ENCODE assay signal across 20 mouse cellular contexts in the genomic region with DNA sequence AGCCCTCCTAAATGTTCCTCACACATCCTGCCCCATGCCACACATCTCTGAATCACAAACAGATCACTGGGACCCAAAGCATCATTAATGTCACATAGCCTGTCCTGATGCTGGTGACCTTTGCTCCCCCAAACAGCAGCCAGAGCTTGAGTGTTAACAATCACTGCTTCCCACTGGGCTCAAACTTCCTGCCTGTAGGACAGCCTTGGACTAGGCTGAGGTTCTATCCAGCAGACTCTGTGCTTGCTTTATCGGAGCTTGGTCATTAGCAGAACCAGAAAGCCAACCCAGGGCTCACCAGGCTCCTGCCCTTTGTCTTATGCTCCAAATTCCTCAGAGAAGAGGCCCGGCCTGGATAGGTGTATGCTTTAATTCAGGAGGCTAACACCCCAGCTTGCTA. TPM values are rescaled to one million over a fixed set of nuclear protein-coding genes. Genes with fewer than 3 reads are reported as not detected.
"Had no signal": no experiment of that assay in that cellular context is flagged by ENCODE, and none has a peak within 500 bp of the region (broad histone marks: within the 10 kb centered on the region; RNA-seq: fewer than 3 reads in every experiment).

No protein-coding gene starts in this region.

- H3K9ac ChIP-seq: liver, embryonic 14.5 days; midbrain, embryonic 12.5 days; stomach, embryonic 15.5 days had no signal

- H3K36me3 ChIP-seq: limb, embryonic 10.5 days; stomach, embryonic 15.5 days had no signal

- H3K27ac ChIP-seq: left cerebral cortex, adult 2 months; limb, embryonic 10.5 days; liver, embryonic 14.5 days; macrophage; midbrain, embryonic 12.5 days; stomach, embryonic 15.5 days had no signal

- H3K9me3 ChIP-seq: limb, embryonic 10.5 days; megakaryocyte, embryonic 14.5 days; midbrain, embryonic 12.5 days; stomach, embryonic 15.5 days had no signal

- H3K4me3 ChIP-seq: left cerebral cortex, adult 2 months; limb, embryonic 10.5 days; megakaryocyte, embryonic 14.5 days; midbrain, embryonic 12.5 days; stomach, embryonic 15.5 days had no signal

- H3K4me1 ChIP-seq: midbrain, embryonic 12.5 days had no signal

- DNase-seq: kidney, postnatal 25 days; lung, adult 2 months; right cerebral cortex, postnatal 14 days; thymus, postnatal 36 days had no signal

- H3K27me3 ChIP-seq: midbrain, embryonic 12.5 days; stomach, embryonic 15.5 days had no signal

- H3K4me2 ChIP-seq: midbrain, embryonic 12.5 days; stomach, embryonic 15.5 days had no signal

RNA-seq across cellular contexts. Expression of a gene that starts 54.9 kb away (rescaled TPM):
- total RNA-seq: layer of hippocampus, postnatal 25 days; left cerebral cortex, adult 2 months; left cerebral cortex, postnatal 14 days had no signal
- polyA plus RNA-seq: kidney, adult 2 months; kidney, embryonic 16.5 days; limb, embryonic 10.5 days; limb, embryonic 14.5 days; liver, embryonic 14.5 days; lung, adult 2 months; macrophage; midbrain, embryonic 12.5 days; midbrain, postnatal 0 days; neural tube, embryonic 14.5 days; spleen, adult 2 months; stomach, embryonic 15.5 days; thymus, postnatal 0 days had no signal
